In genomic region chr1:157412454-157413369, GRCm38 (mm10) we compare ENCODE assay signal across 8 mouse cellular contexts. TPM values are rescaled to one million over a fixed set of nuclear protein-coding genes. Genes with fewer than 3 reads are reported as not detected.
A peak's percentile ranks its signal among the peaks of the same experiment; 100 is the strongest.
DNase-seq lines count a peak whose midpoint lies in the region; ATAC-seq lines count a peak whose summit lies in the region.

Gene Rasal2, minus strand, starts transcription at chr1:157412595.

- WGBS in lung, embryonic 16.5 days, result under 1% methylated on average over 62 of the region's 62 CpGs

- H3K4me3 ChIP-seq in lung, embryonic 16.5 days (ENCODE audit: low read length), result peak within 1 kb of the TSS; percentile 91

- peak; percentile 96 to 98 for ATAC-seq in hematopoietic stem cell, adult 5-6 weeks (replicated peaks in 1 of 2; ENCODE audit: insufficient read depth in 1 of 2, low FRiP score in 2 of 2, low TSS enrichment in 1 of 2, low read depth in 1 of 2, poor library complexity in 2 of 2, severe bottlenecking in 2 of 2)
- ATAC-seq in lung, embryonic 16.5 days (ENCODE audit: low read depth), result peak; percentile 98

- peak within 1 kb of the TSS; percentile 86 for H3K4me2 ChIP-seq in lung, embryonic 16.5 days (ENCODE audit: low read depth, low read length)

- H3K9ac ChIP-seq in lung, embryonic 16.5 days (ENCODE audit: low read length), result peak within 1 kb of the TSS; percentile 82

- no peaks in the 10 kb centered on the region; the same call in 1 of the 2 replicates for H3K36me3 ChIP-seq in lung, embryonic 16.5 days (ENCODE audit: control insufficient read depth, insufficient read depth, low read length)

- H3K27me3 ChIP-seq in lung, embryonic 16.5 days (ENCODE audit: control insufficient read depth, insufficient read depth, low read depth, low read length), result no peaks in the 10 kb centered on the region

- DNase-seq in MEL-GATA-1-ER (ENCODE audit: extremely low read depth, low read depth), result peak; percentile 96
- peak; percentile 93 for DNase-seq in cerebellum, adult 8-10 months
- DNase-seq in forelimb bud, embryonic 11.5 days (ENCODE audit: low read depth, low spot score), result peak; percentile 98
- DNase-seq in layer of hippocampus, adult 9-10 months (ENCODE audit: low spot score), result peak; percentile 87
- peak; percentile 88 for DNase-seq in ovary, postnatal 10 days (ENCODE audit: low spot score)
- DNase-seq in thymus, postnatal 10 days (ENCODE audit: low spot score in 2 of 2), result peak; percentile 76 to 93

- no peaks in the 10 kb centered on the region for H3K9me3 ChIP-seq in lung, embryonic 16.5 days (ENCODE audit: control insufficient read depth, low read length)

- H3K4me1 ChIP-seq in lung, embryonic 16.5 days (replicated peaks; ENCODE audit: control insufficient read depth, insufficient read depth, low read length), result peaks cover 13% of the 10 kb centered on the region

- peak within 1 kb of the TSS; percentile 94 for H3K27ac ChIP-seq in lung, embryonic 16.5 days (ENCODE audit: low read length)

RNA-seq across cellular contexts. Expression of gene Rasal2, which starts in this region (rescaled TPM):
- total RNA-seq in hematopoietic stem cell, adult 5-6 weeks (2017), result 2.1 and 2.8 TPM in 2 replicates
- 7.5 and 8.5 TPM in 2 replicates for polyA plus RNA-seq in lung, embryonic 16.5 days (2015; fragmentation: Nextera tagmentation; extraction: Ambion mirVana)

Comparison
In these comparisons a context has a peak if more than half of its experiments do, and no peak if none do; other contexts are left out.
1. Peak in every context shown above with its lines: DNase-seq, ATAC-seq, H3K4me3 ChIP-seq and H3K27ac ChIP-seq.